Mouse (Mus musculus): Measurements from ENCODE around the gene A3galt2. TPM values are rescaled to one million over a fixed set of nuclear protein-coding genes. Genes with fewer than 3 reads are reported as not detected.
A peak's percentile ranks its signal among the peaks of the same experiment; 100 is the strongest.

Gene A3galt2
- polyA plus RNA-seq, 1 experiment from 2014 or later, result 0.56 TPM

DNA sequence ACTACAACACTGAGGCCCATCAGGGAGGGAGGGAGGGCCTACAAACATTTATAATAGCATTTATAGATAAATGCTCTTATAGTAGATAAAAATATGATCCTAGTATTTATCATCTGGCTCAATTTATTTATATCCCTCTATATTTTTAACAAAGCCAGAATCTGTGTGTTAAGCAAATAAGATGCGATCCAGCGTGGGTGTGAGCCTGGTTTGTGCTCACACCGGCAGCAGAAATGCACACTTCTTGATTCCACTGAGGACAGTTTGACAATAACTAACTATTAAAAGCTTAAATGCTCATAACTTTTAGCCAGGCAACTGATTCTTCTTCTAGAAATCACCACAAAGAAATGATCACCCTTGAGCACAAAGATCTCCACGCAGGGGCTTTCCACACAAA lies 32.9 kb downstream of the A3galt2 start:
- WGBS, result 98% methylated on average over 4 of the region's 4 CpGs
- H3K4me1 ChIP-seq (replicated peaks; ENCODE audit: control insufficient read depth, insufficient read depth, low read length), result peaks cover 3% of the 10 kb centered on the region; the same call in 1 of the 2 replicates
- H3K4me3 ChIP-seq (ENCODE audit: low read depth, low read length), result no peak overlapping the region
- H3K36me3 ChIP-seq (ENCODE audit: control insufficient read depth, insufficient read depth, low read length), result peaks cover 16% of the 10 kb centered on the region
- no peaks in the 10 kb centered on the region for H3K9me3 ChIP-seq (ENCODE audit: control insufficient read depth, low read length)
- ATAC-seq (replicated peaks; ENCODE audit: low FRiP score) (no peak), DNase-seq (ENCODE audit: low spot score) (no peak)
- H3K27me3 ChIP-seq (ENCODE audit: control insufficient read depth, insufficient read depth, low read length), result no peaks in the 10 kb centered on the region
- no peak overlapping the region for H3K27ac ChIP-seq (ENCODE audit: low read depth, low read length)
- no peak overlapping the region for H3K9ac ChIP-seq (ENCODE audit: low read length)
- no peak overlapping the region for H3K4me2 ChIP-seq (ENCODE audit: low read depth, low read length, severe bottlenecking)

DNA sequence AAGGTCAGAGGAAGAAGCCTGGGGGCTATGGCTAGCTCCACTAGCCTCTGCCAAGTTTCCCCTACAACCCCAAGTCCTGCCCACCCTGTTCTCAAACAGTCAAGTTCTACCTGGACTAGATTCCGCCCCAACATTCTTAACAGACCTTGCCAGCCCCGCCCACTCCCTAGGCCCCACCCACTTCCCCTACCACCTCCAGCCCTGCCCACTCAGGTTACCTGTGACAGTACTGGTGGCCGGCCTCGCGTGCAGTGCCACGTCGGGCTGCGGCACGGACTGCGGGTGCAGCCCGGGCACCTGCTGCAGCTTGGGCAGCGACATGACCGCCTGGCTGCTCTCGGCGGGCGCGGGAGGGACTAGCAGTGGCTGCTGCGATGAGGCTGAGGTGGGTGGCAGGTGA lies 34.5 kb downstream of the A3galt2 start:
- Histone ChIP-seq H3K4me1 (replicated peaks; ENCODE audit: control insufficient read depth, insufficient read depth, low read length) (peaks cover 3% of the 10 kb centered on the region; the same call in 1 of the 2 replicates), H3K4me2 (ENCODE audit: low read depth, low read length, severe bottlenecking) (no peak overlapping the region), H3K4me3 (ENCODE audit: low read depth, low read length) (no peak overlapping the region), H3K9me3 (ENCODE audit: control insufficient read depth, low read length) (no peaks in the 10 kb centered on the region), H3K27ac (ENCODE audit: low read depth, low read length) (no peak overlapping the region), H3K27me3 (ENCODE audit: control insufficient read depth, insufficient read depth, low read length) (no peaks in the 10 kb centered on the region), H3K36me3 (ENCODE audit: control insufficient read depth, insufficient read depth, low read length) (peaks cover 16% of the 10 kb centered on the region), H3K9ac (ENCODE audit: low read length) (no peak overlapping the region)
- WGBS, result 35% methylated on average over 18 of the region's 18 CpGs
- no peak for ATAC-seq (replicated peaks; ENCODE audit: low FRiP score)
- no peak for DNase-seq (ENCODE audit: low spot score)

DNA sequence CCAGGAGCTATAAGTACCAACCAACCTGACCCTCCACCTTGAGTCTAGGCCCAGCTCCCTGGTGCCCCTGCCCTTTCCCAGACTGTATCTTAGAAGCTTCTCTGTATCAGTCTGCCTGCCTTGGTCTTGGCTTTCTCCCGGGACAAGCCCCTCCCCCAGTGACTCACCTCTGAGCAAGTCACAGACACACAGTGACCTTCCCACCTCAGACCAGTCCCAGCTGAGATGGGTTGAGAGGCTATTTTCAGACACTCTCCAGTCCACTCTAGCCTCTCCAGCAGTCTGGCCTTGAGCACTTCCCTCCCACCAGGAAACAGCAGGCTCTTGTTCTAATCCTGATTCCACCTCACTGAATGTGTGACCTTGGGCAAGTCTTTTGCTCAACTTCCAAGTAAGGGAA lies 38.5 kb downstream of the A3galt2 start:
- no peak for DNase-seq (ENCODE audit: low spot score)
- Histone ChIP-seq H3K4me2 (ENCODE audit: low read depth, low read length, severe bottlenecking) (no peak overlapping the region), H3K36me3 (ENCODE audit: control insufficient read depth, insufficient read depth, low read length) (no peaks in the 10 kb centered on the region), H3K9me3 (ENCODE audit: control insufficient read depth, low read length) (no peaks in the 10 kb centered on the region), H3K4me3 (ENCODE audit: low read depth, low read length) (no peak overlapping the region), H3K27me3 (ENCODE audit: control insufficient read depth, insufficient read depth, low read length) (no peaks in the 10 kb centered on the region), H3K4me1 (replicated peaks; ENCODE audit: control insufficient read depth, insufficient read depth, low read length) (peaks cover 17% of the 10 kb centered on the region; the same call in 1 of the 2 replicates), H3K9ac (ENCODE audit: low read length) (no peak overlapping the region), H3K27ac (ENCODE audit: low read depth, low read length) (no peak overlapping the region)
- 67% methylated on average over 1 of the region's 1 CpGs for WGBS
- no peak for ATAC-seq (replicated peaks; ENCODE audit: low FRiP score)

DNA sequence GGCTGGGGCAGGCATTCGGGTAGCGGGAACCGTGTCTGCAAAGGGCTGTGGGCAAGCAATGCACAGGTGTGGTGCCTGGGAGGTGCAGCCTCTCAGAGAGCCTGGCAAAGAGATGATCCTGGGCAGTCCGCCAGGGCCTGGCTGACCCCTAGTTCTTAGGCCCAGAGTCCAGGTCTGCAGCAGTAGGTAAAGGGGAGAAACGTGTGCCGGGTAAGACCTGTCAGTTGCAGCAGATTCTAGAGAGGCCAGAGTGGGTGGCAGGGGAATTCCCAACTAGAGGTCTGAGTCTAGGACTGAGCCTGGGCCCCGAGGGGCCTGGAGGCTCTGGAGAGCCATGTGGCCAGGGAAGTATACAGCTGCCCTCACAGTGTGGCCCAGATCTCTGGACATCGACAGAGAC lies 39.0 kb downstream of the A3galt2 start:
- ATAC-seq (replicated peaks; ENCODE audit: low FRiP score) (no peak), DNase-seq (ENCODE audit: low spot score) (no peak)
- Histone ChIP-seq H3K9me3 (ENCODE audit: control insufficient read depth, low read length) (no peaks in the 10 kb centered on the region), H3K9ac (ENCODE audit: low read length) (no peak overlapping the region), H3K36me3 (ENCODE audit: control insufficient read depth, insufficient read depth, low read length) (no peaks in the 10 kb centered on the region), H3K27ac (ENCODE audit: low read depth, low read length) (no peak overlapping the region), H3K4me2 (ENCODE audit: low read depth, low read length, severe bottlenecking) (no peak overlapping the region), H3K4me3 (ENCODE audit: low read depth, low read length) (no peak overlapping the region), H3K4me1 (replicated peaks; ENCODE audit: control insufficient read depth, insufficient read depth, low read length) (peaks cover 19% of the 10 kb centered on the region), H3K27me3 (ENCODE audit: control insufficient read depth, insufficient read depth, low read length) (no peaks in the 10 kb centered on the region)
- WGBS, result 93% methylated on average over 8 of the region's 8 CpGs

DNA sequence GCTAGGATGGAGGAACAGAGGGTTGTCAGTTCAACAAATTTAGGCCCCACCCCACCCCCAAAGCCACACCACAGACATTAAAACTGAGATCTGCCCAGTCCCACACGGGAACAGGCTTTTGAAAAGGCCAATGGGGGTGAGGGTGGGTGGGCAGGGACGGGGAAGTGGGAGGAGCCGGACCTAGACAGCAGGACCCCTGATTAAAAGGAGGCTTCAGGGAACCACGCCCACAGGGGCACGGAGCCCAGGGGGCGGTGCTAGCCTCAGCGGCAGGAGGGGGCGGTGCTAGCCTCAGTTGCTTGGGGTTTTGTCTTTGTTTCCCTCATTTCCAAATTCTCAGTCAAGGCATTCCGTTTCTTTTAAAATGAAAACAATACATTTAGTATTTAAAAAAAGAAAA lies 40.4 kb downstream of the A3galt2 start:
- H3K4me2 ChIP-seq (ENCODE audit: low read depth, low read length, severe bottlenecking), result 0 out of 2 replicates have a peak overlapping the region, but pooled peaks have one; percentile 11
- H3K9me3 ChIP-seq (ENCODE audit: control insufficient read depth, low read length), result no peaks in the 10 kb centered on the region
- H3K9ac ChIP-seq (ENCODE audit: low read length), result no peak overlapping the region
- peaks cover under 1% of the 10 kb centered on the region; the same call in 1 of the 2 replicates for H3K36me3 ChIP-seq (ENCODE audit: control insufficient read depth, insufficient read depth, low read length)
- peaks cover 20% of the 10 kb centered on the region for H3K4me1 ChIP-seq (replicated peaks; ENCODE audit: control insufficient read depth, insufficient read depth, low read length)
- 1% methylated on average over 9 of the region's 9 CpGs for WGBS
- DNase-seq (ENCODE audit: low spot score) (peak; percentile 88), ATAC-seq (replicated peaks; ENCODE audit: low FRiP score) (peak; percentile 79)
- H3K4me3 ChIP-seq (ENCODE audit: low read depth, low read length), result no peak overlapping the region
- H3K27me3 ChIP-seq (ENCODE audit: control insufficient read depth, insufficient read depth, low read length), result no peaks in the 10 kb centered on the region
- H3K27ac ChIP-seq (ENCODE audit: low read depth, low read length), result no peak overlapping the region

DNA sequence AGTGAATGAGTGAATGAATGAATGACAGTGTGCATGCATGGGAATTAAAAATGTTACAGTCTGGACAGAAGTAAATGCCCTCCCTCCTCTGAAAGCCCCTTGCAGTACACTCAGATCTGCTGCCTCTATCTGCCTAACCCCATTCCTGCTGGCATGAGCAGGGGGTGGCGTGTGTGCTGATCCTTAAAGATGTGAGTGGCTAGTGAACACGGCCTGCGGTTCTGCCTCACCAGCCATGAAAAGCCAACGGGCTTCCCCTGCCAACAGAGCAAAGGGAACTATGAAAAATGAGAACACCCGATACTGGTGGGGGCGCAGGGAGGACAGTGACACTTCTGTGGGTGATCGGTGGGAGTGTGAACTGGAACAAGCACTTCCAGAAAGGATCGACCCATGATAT lies 41.6 kb downstream of the A3galt2 start:
- Histone ChIP-seq H3K4me2 (ENCODE audit: low read depth, low read length, severe bottlenecking) (no peak overlapping the region), H3K4me3 (ENCODE audit: low read depth, low read length) (no peak overlapping the region), H3K4me1 (replicated peaks; ENCODE audit: control insufficient read depth, insufficient read depth, low read length) (peaks cover 18% of the 10 kb centered on the region), H3K27me3 (ENCODE audit: control insufficient read depth, insufficient read depth, low read length) (no peaks in the 10 kb centered on the region), H3K36me3 (ENCODE audit: control insufficient read depth, insufficient read depth, low read length) (peaks cover 3% of the 10 kb centered on the region; the same call in 1 of the 2 replicates), H3K27ac (ENCODE audit: low read depth, low read length) (no peak overlapping the region), H3K9me3 (ENCODE audit: control insufficient read depth, low read length) (no peaks in the 10 kb centered on the region), H3K9ac (ENCODE audit: low read length) (no peak overlapping the region)
- ATAC-seq (replicated peaks; ENCODE audit: low FRiP score) (no peak), DNase-seq (ENCODE audit: low spot score) (no peak)
- WGBS, result 82% methylated on average over 8 of the region's 8 CpGs

DNA sequence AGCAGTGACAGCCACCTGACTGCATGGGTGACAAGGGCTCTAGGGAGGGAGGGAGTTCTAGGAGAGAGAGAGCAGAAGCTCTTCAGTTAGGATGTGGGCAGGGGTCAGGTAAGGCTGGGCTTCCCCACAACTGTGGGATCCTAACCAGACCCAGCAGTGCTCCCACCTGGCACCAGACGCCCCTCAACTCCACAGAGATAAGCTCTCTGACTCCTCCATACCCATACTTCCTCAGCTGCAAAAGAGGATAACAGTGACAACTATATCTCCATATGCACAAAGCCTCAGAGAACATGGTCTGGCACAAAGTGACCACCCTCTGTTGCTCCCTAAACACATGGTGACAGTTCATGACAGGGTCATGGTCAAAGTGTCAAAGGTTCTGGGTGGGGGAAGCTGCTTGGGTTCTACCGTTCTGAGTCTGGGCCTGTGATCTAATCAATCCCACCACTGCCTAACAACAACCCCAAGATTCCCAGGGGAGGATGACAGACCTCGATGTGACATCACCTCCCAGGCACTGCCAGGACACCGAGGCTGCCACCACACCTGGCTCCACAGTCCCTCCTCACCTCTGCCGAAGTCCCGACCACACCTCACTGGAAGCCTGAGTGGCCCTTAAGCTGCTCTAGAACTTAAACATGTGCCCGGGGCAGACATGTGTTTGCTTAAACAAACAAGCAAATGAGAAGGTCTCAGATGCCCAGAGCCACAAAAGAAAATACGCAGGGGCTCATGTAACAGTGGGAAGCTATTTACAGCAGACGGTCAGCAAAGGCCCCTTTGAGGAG lies 46.7 kb downstream of the A3galt2 start:
- no peaks in the 10 kb centered on the region for H3K27me3 ChIP-seq (ENCODE audit: control insufficient read depth, insufficient read depth, low read length)
- H3K4me3 ChIP-seq (ENCODE audit: low read depth, low read length), result no peak overlapping the region
- DNase-seq (ENCODE audit: low spot score) (no peak), ATAC-seq (replicated peaks; ENCODE audit: low FRiP score) (no peak)
- H3K36me3 ChIP-seq (ENCODE audit: control insufficient read depth, insufficient read depth, low read length), result peaks cover 3% of the 10 kb centered on the region; the same call in 1 of the 2 replicates
- 78% methylated on average over 9 of the region's 9 CpGs for WGBS
- H3K27ac ChIP-seq (ENCODE audit: low read depth, low read length), result no peak overlapping the region
- H3K9ac ChIP-seq (ENCODE audit: low read length), result no peak overlapping the region
- H3K4me2 ChIP-seq (ENCODE audit: low read depth, low read length, severe bottlenecking), result no peak overlapping the region
- peaks cover 20% of the 10 kb centered on the region for H3K4me1 ChIP-seq (replicated peaks; ENCODE audit: control insufficient read depth, insufficient read depth, low read length)
- H3K9me3 ChIP-seq (ENCODE audit: control insufficient read depth, low read length), result no peaks in the 10 kb centered on the region

DNA sequence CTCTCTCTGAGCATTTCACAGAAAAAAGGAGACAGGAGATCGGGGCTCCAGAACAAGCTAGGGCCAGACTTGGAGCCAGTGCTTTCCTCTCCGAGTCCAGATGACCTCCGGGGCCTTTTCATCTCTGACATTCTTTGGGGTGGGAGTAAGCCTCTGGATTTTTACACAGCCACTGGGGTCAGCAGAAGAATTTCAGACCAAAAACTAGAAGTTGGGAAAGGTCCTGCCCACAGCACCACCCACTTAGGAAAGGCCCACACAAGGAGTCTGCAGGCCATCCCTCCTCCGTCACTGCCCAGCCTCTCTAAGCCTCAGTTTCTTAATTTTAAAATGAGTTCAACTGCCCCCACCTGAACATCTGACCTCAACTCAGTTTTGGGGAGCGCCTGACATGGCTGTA lies 48.4 kb downstream of the A3galt2 start:
- Histone ChIP-seq H3K27me3 (ENCODE audit: control insufficient read depth, insufficient read depth, low read length) (no peaks in the 10 kb centered on the region), H3K9ac (ENCODE audit: low read length) (peak overlapping the region; percentile 98), H3K4me2 (ENCODE audit: low read depth, low read length, severe bottlenecking) (peak overlapping the region; percentile 83; the same call in 1 of the 2 replicates), H3K36me3 (ENCODE audit: control insufficient read depth, insufficient read depth, low read length) (peaks cover 3% of the 10 kb centered on the region; the same call in 1 of the 2 replicates), H3K4me1 (replicated peaks; ENCODE audit: control insufficient read depth, insufficient read depth, low read length) (peaks cover 24% of the 10 kb centered on the region), H3K9me3 (ENCODE audit: control insufficient read depth, low read length) (no peaks in the 10 kb centered on the region), H3K27ac (ENCODE audit: low read depth, low read length) (no peak overlapping the region), H3K4me3 (ENCODE audit: low read depth, low read length) (no peak overlapping the region)
- DNase-seq (ENCODE audit: low spot score) (no peak), ATAC-seq (replicated peaks; ENCODE audit: low FRiP score) (no peak)
- WGBS, result 44% methylated on average over 5 of the region's 5 CpGs

All from forebrain, embryonic 11.5 days (tissue).